Mouse (Mus musculus) megakaryocyte, embryonic 14.5 days (primary cell): Measurements from ENCODE around the gene 1700018B08Rik.

Source experiments
- FLI1 ChIP-seq: IDR thresholded peaks from 2 replicates; pipeline ENCODE4 v1.6.1; 2012; ENCODE audit warnings: low read length, inconsistent platforms, mixed read lengths
- GATA1 ChIP-seq: IDR thresholded peaks from 3 replicates; pipeline ENCODE4 v1.6.1; 2012; ENCODE audit warnings: mixed read lengths, low read length, inconsistent platforms, borderline replicate concordance

DNA sequence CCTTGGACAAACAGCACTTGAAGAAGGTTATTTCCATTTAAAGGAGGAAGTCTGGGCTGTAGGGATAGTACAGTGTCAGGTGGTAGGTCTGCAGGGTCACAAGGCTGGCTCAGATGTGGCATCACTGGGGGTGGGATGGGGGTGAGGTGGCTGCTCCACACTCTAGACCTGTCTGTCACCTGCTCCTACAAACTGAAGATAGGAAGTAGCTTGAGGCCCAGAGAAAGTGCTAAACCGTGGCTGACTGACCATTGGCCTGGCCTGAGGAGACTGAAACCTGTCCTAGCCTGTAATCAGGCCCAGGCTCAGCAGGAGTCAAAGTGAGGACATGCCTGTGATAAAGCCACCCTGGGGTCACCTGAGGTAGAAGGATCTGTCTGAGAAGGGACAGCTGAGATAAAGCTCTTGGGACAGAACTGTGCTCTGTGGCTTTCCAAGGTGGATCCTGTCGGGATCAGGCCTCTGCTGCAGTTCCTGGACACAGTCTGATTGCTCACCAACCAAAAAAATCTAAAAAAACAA is 45.1 kb upstream of the 1700018B08Rik start:
- TF ChIP-seq GATA1 (no peak), FLI1 (no peak)
